Mouse (Mus musculus) layer of hippocampus, postnatal 25 days (tissue): ENCODE results near the gene Ier5l. TPM values are rescaled to one million over a fixed set of nuclear protein-coding genes. Genes with fewer than 3 reads are reported as not detected.

ENCODE experiments used
- DNase-seq, 2 experiments: peaks; one replicate each; pipeline ENCODE4 v3.0.0; 2022; ENCODE audit warnings: mixed read lengths in 2 of 2, low spot score in 1 of 2; ENCODE audit errors: extremely low spot score in 1 of 2
- total RNA-seq, 2 experiments: library from RNA; stranded (reverse); gene quantifications; 2 replicates each; pipeline ENCODE4 v1.2.3; 2021

Gene Ier5l
- total RNA-seq, 2 experiments from 2014 or later = 12.8 to 13.1 TPM

- no peak for DNase-seq
Observed at GRCm38 (mm10) chr2:30471051-30471450, 3.0 kb downstream of the Ier5l start.

DNA sequence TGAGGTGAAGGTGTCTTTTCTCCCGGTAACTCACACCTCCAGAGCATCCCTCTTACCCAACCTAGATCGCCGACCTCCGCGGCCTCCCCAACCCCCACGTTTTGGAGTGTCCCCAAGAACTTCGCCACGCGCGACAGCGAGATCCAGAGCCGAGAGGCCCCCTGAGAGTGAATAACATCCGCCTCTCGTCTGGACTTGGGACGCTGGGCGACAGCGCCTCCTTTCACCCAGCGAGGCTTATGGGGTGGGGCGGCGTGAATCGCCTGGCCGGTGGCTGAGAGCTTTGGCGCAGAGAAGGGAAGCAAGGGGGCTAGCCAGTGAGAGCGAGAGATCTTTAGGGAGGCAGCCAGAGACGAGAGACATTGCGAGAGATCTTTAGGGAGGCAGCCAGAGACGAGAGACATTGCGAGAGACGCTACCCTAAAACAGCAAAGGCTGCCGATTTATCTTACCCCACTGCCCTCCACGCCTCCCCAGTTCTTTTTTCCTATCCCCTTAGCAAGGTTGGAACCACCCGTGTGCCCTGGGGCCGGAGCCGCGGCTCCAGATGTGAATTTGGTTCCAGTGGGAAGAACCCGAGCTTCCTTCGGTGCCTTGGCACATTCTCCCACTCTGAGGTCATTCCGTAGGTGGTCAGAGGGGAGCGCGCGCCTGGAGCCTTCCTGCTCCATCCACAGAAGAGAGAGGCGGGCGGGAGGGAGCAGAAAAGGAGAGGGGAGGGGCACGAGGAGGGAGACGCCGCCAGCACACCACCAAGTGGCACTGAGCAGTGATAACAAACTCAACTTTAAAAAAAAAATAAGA is 3.7 kb downstream of the Ier5l start:
- DNase-seq = peak; percentile 35 to 52

DNA sequence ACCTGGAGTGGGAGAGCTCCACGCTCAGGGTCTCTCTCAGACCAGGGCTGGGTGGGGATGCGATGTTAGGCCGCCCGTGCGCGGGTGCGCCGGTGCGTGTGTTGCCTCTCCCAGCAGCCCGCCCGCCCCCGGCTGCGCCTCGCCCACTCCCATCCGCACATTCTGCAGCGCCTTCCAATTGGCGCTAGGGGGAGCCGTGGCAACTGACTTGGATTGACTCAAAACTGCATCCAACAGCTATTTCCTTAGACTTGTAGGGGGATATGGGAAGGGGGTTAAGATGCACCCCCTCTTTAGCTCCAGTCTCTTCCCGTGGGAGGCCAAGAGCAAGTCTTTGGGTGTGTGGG is 4.2 kb downstream of the Ier5l start:
- peak; percentile 85 for DNase-seq

DNA sequence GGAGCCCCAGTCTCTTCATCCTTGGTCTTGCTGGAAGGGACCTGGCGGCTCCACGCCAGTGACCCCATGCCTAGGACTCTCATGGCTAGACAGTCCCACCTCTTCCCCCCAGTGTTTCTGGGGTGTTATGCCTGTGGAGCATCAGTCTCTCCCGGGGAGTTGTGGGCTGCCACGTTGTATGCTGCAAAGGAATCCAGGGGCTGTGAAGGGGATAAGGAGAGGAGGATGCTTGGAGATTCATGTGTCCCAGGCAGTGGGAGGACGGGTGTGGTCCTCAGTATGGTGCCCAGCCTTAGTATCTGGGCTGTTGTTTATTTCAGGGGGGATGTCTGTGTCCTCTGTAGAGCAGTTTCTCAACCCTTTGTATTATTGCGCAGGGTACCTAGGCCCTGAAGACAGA is 5.0 kb downstream of the Ier5l start:
- DNase-seq = no peak

GRCm38 (mm10) chr2:30466787-30467186 is 7.2 kb downstream of the Ier5l start:
- DNase-seq = no peak

GRCm38 (mm10) chr2:30464411-30464810 is 9.6 kb downstream of the Ier5l start:
- DNase-seq = no peak

- DNase-seq = no peak
Observed at GRCm38 (mm10) chr2:30463904-30464330, 10.1 kb downstream of the Ier5l start.

DNA sequence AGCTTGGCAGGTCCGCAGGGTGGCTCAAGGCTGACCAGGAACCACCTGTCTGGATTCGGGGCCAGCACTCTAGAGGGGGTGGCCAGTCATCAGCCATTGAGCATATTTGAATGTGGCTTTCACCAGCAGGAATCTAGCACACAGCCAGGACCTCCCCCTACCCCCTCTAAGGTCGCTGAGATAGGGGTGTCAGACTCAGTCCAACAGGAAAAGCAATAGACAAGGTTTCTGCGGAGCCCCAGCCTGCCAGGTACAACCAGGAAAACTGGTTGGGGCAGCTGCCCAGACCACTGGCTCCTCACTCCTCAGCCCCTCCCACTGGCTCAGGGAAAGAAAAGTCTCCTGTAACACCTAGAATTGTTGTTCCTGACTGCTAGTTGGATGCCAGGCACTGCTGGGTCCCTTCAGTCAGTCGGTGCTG is 10.7 kb downstream of the Ier5l start:
- DNase-seq = no peak

- no peak for DNase-seq
Observed at GRCm38 (mm10) chr2:30459241-30459640, 14.8 kb downstream of the Ier5l start.

DNA sequence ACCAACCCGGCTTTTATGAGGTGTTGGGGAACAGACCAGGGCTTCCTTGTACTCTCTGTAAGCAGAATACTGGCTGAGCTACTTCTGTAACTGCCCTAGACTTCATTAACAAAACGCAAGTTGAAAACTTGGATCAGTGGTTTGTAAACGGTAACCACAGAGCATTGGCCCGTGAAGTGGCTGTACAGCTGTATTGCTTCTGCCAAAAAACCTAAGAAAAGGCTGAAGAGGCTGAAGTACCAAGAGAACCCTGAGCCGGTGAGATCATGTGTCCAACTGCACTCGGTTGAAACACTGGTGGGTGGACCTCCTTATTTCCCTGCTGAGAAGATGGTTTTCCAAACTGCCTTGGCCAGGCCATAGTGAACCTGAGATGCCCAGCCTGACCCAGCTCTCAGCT is 15.7 kb downstream of the Ier5l start:
- DNase-seq = no peak

DNA sequence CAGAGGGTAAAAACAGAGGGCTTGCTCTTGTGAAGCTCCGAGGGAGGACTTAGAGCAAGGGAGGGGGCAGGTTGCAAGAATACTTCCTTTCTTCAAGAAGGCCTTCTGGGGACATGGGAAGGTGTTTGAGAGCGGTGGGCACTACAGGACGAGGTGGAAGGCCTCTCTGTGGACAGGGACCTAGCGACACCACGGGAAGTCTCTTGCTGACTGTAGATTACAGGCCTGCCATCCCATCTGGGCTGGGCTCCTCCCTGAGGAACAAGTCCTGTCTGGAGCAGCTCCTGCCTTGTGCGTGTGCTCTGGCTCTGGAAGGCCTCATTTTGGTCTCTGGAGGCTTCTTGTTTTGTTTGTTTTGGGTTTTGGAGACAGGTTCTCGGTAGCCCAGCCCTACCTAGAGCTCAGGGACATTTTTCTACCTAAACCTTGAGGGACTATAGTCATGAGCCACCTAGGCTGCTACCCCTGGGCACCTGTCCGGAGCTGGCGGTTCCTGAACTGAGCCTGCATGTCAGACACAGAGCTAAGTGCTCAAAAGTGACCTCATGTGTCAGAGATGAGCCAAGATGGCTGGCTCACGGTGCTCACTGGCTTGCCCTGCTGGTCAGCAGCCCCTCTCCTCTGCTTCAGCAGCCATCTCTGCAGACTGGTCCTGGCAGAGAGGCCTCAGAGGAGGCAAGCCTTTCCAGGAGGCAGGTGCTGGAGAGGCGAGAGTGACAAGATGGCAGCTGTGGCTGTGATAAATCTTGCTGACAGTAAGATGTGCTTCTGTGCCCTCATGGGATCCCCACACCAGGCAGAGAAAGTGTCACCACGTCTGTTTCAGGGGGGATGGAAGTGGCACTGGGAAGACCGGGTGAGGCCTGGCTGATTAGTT is 17.7 kb downstream of the Ier5l start:
- DNase-seq = no peak

- no peak for DNase-seq
Observed at GRCm38 (mm10) chr2:30454587-30454986, 19.4 kb downstream of the Ier5l start.

DNA sequence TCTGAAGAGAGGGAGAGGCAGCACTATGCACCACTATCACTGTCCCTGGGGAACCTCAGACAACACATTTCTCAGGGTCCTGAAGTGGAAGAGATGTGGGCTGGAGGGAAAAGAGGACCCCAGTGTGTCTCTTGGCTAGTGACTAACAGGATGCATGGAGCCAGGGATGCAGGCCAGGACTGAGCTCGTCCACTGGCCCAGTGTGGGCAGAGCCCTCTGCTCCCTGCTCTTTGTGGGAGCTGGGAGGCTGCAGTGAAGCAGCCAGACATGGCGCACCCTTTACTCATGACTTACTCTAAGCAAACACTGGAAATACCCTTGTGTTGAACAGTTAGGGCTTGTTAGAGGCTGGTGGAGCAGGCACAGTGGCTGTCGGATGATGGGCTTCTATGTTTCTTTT is 20.4 kb downstream of the Ier5l start:
- DNase-seq = no peak

GRCm38 (mm10) chr2:30451525-30451924 is 22.5 kb downstream of the Ier5l start:
- DNase-seq = no peak

- DNase-seq = no peak
Observed at GRCm38 (mm10) chr2:30450530-30450929, 23.5 kb downstream of the Ier5l start.

DNA sequence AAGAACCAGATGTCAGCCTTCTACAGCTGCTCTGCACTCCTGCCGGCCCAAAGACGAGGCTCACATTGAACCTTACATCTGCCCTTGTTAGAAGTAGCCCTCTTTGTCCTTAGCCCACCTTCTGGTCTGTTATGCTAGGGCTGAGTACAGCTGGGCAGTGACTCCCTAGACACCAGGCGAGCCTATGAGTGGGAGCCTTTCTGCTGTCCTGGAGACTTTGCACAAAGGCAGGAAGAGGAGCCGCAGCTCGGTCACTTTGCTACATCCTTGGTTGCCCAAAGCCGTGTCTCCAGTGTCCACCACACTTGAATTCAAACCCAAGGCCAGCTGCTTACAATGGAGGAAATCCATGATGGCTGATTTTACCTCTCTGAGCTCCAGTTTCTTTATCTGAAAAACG is 25.6 kb downstream of the Ier5l start:
- no peak for DNase-seq

DNA sequence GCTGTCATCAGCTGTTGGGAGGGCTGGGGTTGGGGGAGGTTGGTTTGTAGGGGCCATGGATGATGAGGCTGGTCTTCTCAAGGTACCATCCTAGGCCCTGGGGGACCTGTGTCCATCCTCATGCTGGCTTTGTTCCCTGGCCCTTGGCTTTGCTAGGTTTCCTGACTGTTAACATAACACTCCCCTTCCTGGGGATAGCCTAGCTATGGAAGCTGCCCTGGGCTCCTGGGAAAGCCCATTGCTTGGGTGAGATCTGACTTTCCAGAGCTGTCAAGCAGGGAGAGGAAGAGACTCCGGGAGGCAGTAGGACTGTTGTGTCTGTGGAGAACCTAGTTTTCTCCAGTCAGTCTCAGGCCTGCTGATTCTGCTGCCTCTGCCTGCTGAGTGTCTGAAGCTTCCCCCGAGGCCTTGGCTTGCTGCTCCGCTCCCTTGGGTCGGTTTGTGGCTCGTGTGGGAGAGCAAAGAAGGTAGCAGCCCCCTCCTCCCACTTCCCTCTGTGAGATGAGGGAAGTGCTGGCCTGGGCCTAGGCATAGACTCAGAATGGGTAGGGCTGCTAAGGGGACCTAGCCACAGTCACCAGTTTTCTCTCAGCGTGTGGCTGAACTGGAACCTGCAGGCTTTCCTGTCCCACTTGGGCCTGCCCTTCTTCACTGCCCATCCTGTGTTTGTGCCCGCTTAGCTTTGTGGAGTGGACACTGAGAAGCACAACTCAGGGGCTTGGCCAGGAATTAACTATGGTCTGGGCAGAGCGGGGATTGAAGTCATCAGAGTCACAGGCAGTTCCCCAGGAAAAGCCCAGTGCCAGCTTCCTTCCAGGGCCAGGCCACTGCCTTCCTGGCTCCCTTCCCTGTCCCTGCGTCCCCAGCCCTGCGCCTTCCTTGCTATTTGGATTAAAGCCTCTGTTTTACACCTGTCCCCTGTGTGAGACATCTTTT is 26.9 kb downstream of the Ier5l start:
- no peak for DNase-seq

GRCm38 (mm10) chr2:30445312-30445711 is 28.7 kb downstream of the Ier5l start:
- DNase-seq = no peak

DNA sequence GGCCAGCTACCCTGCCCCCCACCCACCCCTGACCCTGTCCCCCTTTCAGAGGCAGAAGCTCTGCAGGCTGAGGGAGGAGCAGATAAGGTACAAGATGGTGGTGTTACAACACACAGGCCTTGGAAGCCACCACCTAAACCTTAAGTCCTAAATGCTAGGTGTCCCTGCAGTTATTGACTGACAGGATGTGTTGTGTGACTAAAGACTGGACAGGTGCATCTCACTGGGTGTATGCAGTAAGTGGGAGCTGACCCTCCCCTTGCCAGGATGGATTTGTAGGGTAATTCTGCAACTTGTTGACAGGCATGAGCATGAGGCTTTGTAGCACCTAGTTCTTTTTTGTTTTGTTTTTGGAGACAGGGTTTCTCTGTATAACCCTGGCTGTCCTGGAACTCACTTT is 29.6 kb downstream of the Ier5l start:
- DNase-seq = no peak

DNA sequence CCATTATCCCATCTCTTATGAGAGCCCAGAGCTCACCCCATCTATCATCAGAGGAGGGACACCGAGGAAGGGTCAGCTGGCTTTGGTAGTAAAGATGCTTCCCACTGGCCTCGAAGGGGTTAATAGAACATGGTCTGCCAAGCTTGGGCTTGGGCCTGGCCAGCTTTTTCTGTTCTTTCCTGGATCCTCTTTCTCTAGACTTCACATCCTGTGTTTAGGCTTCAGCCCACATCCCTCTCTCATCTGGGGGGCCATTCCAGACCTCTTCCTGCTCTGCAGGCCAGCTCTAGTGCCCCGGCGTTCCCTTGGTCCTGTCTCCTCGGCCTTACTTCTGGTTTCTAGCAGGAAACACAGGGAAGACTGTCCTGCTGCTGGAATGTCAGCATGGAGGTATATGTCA is 30.0 kb downstream of the Ier5l start:
- DNase-seq = no peak

DNA sequence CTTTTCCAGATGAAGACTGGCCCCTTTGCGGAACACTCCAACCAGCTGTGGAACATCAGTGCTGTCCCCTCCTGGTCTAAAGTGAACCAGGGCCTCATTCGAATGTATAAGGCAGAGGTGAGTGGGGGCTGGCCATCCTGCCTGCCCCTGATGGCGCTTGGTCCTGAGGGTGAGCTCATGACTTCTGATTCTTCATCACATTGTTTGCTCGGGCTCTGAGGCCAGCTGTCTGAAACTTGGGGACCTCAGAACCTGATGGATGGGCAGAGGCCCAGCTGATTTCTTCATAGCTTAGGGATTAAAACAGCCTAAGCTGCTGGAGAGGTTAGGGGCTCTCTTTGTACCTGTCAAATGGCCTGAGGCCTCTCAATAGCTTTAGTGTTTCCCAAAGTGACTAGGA is 30.7 kb downstream of the Ier5l start:
- DNase-seq = no peak
